Mouse (Mus musculus): ENCODE results near the gene Ankrd13b. TPM values are rescaled to one million over a fixed set of nuclear protein-coding genes. Genes with fewer than 3 reads are reported as not detected.

Ankrd13b gene
- total RNA-seq, 1 experiment from 2014 or later, result 7.7 TPM

DNA sequence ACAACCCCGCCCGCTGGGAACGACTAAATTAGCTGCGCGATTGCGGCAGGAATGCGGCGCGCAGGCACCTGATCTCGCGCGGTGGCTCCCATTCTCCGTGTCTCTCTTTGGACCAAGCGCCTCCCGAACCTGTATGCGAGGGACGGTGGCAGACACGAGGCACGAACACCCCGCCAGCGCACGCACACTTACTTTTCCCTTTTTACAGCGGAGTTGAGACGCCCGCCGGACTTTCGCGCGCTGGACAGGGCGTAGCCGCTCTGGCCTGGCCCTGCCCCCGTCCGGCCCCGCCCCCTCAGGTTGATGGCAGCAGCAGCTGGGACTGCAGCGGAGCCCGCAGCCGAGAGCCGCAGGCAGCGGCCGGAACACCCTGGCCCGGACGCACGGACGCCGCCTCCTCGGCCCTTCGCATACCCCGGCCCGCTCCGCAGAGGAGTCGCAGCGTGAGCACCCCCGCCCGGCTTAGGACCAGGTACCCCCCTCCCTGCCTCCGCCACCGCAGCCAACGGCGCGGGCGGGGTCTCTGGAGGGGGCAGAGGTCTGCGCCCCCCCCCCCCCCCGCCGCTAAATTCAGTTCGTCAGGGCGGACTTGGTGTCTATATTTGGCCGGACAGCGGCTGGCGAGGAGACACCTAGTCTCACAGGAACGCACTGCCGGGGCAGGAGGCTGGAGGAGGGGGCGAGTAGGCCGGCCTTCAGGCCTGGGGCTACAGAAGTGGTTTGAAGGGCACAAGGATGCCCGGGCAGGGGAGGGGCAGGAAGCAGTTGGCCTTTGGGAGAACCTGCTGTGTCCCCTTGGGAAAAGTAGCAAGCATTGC, 27.0 kb downstream of the Ankrd13b start, which contains the start of gene Coro6:
Gene Coro6, plus strand, starts transcription at position 129 of the 818 bp plus-strand sequence.
- DNase-seq, result peak; percentile 84

DNA sequence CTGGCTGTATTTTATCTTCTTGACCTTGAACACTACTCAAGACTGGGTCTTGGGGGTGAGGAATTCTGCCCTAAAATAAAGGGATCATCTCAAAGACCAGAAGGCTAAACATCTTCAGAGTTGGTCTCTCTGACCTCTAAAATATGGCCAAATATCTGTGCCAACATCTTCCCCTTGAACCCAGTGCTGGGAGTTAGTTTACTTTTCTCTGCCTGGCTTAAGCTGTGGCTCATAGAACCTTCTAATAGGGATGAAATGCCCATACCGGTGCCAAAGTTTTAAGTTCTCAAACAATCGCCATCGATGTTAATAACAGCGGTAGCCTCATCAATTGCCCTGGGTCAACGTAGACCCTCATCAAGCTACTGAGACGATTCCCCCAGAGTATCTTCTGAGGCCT, 27.6 kb downstream of the Ankrd13b start:
- DNase-seq, result no peak

DNA sequence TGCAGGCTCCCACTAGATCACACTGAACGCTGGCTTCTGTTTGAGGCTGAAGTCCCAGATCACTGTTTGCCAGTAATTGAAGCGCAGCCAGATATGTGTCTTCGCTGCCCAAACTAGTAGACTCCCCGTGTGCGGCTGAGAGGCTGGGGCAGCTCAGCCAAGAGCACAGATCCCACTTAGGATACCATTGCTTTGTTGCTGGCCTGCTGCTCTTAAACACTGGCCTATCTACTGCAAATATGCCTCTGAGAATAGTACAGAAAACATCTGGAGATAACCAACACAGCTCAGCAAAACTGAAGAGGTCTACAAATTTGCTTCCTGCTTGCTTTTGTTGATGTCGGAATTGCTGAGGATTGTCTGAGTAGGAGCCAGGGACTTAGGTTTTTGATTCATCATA, 32.6 kb downstream of the Ankrd13b start:
- no peak for DNase-seq

DNA sequence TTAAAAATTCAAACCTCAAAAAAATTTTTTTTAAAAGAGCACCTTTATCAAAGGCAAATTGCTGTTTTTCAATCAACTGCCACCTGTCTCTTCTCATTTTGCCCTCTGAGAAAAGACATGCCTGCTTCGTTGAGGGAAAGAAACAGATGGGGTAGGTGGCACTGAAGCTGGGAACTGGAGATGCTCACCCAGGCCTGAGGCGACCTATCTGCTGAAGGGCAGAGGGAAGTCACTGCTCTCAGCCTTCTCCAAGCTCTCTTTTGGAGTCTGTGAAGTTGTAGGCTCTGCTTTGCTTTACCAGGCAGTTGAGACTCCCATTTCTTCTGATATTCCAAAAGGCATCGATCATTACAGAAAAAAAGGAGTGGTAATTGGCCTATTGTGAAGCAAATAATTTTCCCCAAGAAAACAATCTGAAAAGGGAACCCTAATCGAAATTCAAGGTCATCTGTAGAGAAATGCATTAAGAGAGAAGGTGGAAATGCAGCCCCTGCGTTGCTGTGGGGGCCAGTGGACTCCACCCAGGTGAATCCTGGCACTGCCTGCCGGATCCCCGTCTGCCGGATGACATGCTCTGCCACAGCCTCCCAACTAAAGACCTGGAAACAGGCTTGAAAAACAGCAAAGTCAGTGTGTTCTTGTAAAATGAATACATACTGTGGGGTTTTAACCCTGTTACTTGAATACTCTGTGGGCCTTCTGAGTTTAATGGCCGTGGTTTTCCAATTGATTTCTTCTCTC, 33.5 kb downstream of the Ankrd13b start:
- DNase-seq, result no peak

DNA sequence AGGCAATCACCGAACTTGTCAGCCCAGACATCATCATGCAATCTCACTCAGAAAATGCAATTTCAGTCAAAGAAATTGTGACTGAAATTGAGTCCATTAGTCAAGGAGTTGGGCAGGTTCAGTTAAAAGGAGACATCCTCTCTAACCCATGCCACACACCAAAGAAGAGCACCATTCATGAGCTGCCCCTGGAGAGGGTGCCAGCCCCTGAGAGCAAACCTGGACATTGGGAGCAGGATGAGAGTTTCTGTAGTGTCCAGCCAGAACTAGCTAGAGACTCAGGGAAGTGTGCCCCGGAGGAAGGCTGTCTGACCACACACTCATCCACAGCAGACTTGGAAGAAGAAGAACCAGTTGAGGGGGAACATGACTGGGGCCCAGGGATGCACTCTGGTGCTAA, 36.1 kb downstream of the Ankrd13b start:
- no peak for DNase-seq

DNA sequence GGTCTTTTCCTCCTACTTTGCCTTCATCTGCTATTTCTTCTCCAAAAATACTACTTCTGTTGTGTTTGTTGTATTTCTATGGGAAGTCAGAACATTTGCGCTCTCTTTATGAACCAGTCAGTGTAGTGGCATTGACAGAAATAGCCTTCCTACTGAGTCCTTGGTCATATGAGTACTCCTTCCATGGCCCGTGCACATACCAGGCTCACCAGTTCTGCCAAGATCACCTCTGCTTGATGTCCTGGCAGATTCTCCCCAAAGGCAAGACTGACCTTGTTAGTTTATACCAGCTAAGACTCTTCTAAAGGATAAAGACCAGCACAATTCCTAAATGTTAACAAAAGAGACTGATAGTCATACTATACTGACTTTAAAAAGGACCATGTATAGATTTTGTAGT, 37.8 kb downstream of the Ankrd13b start:
- no peak for DNase-seq

DNA sequence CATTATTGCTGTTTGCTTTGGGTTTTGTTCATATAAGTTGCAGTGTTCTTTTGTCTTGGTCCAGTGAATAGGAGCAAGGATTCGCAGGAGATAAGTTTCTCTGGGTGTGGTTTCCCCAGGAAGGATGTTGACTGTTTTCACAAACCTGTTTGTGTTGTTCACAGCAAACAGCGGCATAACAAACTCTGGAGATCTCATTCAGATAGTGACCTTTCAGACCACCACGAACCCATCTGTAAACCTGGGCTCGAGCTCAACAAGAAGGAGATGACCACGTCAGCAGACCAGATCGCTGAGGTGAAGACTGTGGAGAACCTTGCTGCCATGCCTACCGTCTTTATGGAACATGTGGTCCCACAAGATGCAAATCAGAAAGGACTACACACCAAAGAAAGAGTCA, 40.3 kb downstream of the Ankrd13b start:
- DNase-seq, result no peak

DNA sequence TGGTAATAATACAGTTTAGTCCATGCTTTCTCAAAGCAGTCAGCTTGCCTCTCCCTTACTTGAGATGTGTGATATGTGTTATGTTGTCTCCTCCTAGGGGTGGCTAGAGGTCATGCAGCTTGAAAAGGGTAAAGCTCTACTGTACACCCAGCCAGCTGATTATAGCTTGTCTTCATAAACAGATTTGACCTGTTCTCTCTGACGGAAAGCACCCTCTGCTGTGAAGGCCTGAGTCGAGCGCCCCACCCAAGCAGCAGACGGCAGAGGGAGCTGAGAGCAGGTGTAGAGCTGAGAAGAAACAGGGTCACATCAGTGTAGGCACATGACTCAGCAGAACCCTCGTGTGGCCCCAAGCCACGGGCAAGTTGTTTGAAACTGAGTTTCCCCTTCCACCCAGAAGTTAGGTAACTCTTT, 42.8 kb downstream of the Ankrd13b start:
- peak; percentile 27 for DNase-seq

DNA sequence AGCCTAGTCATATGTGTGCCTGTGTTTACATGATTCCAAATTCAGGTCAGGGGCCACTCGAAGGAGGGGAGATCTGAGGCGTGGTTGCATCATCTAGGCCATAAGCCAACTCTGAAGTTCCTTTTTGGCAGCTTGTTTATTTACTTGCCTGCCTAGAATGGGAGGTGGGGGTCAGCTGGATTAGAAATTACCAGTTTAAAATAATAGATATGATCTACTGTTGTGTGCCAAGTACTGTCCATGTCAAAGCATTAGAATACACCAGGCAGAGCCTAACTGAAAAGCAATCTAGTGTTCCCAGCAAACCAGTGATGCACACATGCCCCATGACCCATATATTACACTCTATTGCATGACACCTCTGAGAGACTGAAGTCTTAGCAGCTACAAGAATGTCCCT, 44.5 kb downstream of the Ankrd13b start:
- DNase-seq, result no peak

DNA sequence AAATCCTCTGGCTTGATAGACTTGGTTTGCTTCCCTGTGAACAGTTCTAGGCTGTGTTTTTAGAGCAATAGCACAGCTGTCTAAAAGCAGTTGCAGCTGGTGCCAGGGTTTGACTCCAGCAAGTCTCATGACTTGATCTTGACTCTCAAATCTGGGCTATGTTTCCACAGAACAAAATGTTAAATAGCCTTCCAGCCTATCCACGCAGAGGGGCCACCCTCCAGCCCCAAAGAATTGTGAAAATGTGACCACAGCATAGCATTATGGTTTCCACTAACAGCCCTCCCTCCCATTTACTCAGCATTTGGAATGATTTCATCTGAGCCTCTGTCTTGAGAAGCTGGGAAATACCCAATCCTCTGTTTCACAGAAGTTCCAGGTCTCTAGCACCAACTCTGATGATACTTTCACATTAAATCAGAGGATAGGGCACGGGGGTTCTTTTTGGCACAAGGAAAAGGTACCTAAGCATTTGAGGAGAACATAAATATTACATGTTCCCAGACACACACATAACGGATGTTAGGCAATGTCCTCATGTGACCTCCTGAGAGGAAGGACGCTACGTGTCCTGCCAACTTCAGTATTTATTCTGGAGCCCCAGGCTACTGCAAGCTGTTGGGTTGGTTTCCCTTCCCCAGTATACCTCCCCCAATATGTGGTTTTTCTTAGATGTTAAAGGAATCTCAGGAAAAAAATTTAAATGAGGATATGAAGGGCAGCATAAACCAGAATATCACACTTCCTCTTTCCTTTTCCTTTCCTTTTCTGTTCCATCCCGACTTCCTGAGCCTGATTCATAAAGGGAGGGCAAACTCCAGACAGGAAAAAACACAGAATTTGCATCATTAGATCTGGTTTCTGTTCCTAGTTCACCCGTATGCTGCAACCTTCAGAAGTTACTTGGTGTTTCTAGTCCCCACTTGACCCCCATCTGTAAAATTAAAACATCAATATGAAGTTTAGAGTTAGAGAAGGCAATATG, 47.0 kb downstream of the Ankrd13b start:
- DNase-seq, result no peak

DNA sequence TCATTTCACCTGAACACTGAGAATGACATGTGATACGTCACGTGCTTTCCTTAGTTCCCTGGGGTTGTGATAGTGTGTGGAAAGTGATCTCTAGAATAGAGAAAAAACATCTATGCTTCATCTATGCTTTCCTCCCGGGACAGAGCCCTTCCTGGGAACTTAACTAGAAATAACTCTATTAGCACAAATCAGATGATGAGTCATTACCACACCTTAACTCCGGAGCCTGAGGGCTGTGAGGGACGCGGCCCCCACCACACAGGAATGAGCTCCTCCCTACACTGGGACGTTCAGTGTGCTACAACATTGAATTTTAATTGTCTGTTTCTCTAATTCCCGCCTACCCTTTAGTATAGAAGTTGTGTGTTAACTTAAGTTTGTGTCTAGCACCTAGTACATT, 48.5 kb downstream of the Ankrd13b start:
- no peak for DNase-seq

DNA sequence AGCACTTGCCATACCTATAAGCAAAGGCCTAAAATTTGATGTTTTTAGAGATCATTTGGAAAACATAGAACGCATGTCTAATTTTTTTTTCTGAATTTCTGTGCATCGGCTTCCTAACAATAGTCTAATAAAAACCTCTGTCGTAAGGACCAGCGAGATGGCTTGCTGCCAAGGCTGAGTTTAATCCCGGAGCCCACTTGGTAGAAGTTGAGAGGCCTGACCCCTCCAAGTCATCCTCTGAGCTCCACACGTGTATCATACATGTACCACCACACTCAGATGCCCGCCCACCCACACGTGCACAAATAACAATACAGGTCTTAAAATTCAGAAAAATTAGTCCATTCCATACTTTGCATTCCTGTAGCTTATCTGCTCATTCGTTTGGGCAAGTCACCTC, 49.4 kb downstream of the Ankrd13b start:
- DNase-seq, result no peak

DNA sequence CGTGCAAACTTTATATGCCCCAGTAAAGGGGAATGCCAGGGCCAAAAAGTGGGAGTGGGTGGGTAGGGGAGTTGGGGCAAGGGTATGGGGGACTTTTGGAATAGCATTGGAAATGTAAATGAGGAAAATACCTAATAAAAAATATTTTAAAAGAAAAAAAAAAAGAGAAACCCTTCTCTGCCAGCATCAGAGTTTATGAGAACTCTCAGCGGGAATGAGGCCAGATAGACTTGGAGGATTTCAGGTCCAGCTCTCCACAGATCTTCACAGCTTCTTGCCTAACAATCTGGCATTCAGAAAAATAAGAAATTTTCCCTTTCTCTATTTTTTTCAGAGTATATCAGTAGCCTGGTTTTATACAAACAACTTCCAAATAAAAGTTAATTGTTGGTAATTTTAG, 52.5 kb downstream of the Ankrd13b start:
- no peak for DNase-seq

DNA sequence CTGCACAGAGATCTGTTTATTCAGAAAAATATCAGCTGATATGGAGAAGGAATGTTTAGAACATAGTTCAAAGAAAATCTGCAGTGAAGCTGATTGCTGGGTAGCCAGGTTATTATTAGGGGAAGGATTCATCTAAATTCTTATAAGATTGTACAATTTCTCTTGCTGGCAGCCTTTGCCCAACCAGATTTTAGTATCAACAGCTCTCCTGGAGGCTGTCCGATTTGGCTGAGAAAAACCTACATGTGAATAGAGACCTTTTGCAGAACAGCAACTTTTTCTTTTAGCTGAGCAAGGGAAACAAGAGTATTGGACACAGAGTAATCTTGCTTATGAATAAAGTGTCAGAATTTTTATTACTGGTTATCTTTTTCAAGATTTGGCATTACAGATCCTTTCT, 61.0 kb downstream of the Ankrd13b start:
- no peak for DNase-seq

DNA sequence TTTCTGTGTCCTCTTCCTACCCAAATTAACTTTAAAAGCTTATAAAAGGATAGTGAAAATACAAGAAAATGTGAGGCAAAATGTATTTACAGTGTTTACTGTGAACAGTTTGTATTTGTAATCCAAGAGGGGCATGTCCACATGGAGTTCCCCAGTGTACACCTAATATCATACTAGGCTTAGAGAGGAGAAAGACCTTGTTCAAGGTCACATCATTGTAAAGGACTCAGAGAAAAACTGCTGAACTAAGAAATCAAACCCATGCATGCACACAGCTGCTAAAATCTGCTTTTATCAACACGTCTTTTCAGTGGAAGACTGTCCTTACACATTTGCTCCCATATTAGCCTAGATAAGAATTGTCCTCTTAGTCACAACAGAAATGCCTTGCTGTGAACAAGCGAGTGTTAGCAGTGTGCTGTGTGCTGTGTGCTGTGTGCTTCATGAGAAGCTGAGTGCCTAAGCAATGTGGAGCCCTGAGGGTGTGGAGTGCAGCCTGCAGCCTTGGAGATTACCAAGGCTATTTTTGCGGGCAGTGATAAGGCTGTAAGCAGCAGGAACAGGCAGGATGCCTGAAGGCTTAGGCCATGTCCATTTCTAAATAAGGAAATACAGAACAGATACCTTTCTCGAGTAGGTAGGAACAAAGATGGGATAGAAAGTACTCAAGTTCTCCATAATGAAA, 66.2 kb downstream of the Ankrd13b start:
- DNase-seq, result peak; percentile 8

Other genes starting within 250 kb of the Ankrd13b start
- 1.3 and 2.2 TPM in 2 replicates for gene Coro6, start 27.3 kb downstream of the Ankrd13b start, total RNA-seq (2021)
- 53.8 and 55.9 TPM in 2 replicates for gene Git1, start 3.9 kb upstream of the Ankrd13b start, total RNA-seq (2021)
- gene Abhd15, start 25.4 kb upstream of the Ankrd13b start, total RNA-seq (2021), result 15.1 and 19.4 TPM in 2 replicates
- gene Trp53i13, start 26.3 kb upstream of the Ankrd13b start, total RNA-seq (2021), result 7.5 and 10.2 TPM in 2 replicates
- not detected in 2 replicates for gene Gm10392, start 29.5 kb upstream of the Ankrd13b start, total RNA-seq (2021)
- gene Taok1, start 118.1 kb upstream of the Ankrd13b start, total RNA-seq (2021), result 51.4 and 60.2 TPM in 2 replicates
- 92.9 and 94.1 TPM in 2 replicates for gene Nufip2, start 196.5 kb upstream of the Ankrd13b start, total RNA-seq (2021)
- not detected in 2 replicates for gene Cryba1, start 235.6 kb upstream of the Ankrd13b start, total RNA-seq (2021)